Mouse (Mus musculus) ES-Bruce4 (cell line): ENCODE data around the gene Rnaseh1.

ENCODE experiments used
- CTCF ChIP-seq: IDR thresholded peaks from one replicate; pipeline ENCODE4 v1.8.1; 2011; ENCODE audit warnings: low read depth, low read length
- EP300 ChIP-seq: IDR thresholded peaks from 2 replicates; pipeline ENCODE4 v1.6.1; 2011; ENCODE audit warnings: low read depth, low read length; ENCODE audit not compliant: insufficient read depth
- POLR2A ChIP-seq: IDR thresholded peaks from one replicate; pipeline ENCODE4 v1.8.1; 2011; ENCODE audit warnings: low read length; ENCODE audit not compliant: insufficient read depth

DNA sequence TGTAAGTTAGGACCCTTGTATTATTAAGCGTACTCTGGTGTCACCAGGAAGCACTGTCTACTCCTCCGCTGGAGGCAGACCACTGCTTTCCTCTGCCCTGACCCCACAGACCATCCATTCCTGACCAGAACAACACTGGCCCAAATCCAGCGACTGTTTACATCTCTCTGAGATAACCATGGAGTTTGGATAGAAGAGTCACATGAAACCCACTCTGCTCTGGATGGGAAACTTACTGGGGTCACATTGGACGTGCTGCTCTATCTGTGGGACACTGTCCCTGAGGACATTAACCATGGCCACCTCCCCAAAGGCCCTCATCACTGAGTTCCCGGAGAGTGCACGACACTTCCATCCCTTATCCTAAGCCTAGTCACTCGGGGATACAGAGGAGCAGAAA is 24.0 kb upstream of the Rnaseh1 start:
- TF ChIP-seq EP300 (no peak), POLR2A (no peak), CTCF (no peak)
